Mouse (Mus musculus) intestine, embryonic 14.5 days (tissue): ENCODE data around the gene Sfxn4. TPM values are rescaled to one million over a fixed set of nuclear protein-coding genes. Genes with fewer than 3 reads are reported as not detected.

Source experiments
- ATAC-seq: fragments of 200-750 bp; cut with Nextera tagmentation; replicated peaks from 2 replicates; pipeline ENCODE4 v1.8.0; 2017; ENCODE audit warnings: low read depth, moderate number of reproducible peaks, moderate TSS enrichment, moderate library complexity; ENCODE audit not compliant: low FRiP score, low TSS enrichment
- DNase-seq: peaks from one replicate; pipeline ENCODE4 v3.0.0-alpha.2; 2018; ENCODE audit warnings: low spot score
- H3K27ac ChIP-seq: fragments of 300-500 bp; sonication (generic); 2 replicates; pipeline ENCODE4 v1.5.1; 2014; ENCODE audit warnings: low read depth, mild to moderate bottlenecking, control low read depth
- H3K27me3 ChIP-seq: fragments of 300-500 bp; sonication (generic); replicated peaks from 2 replicates; pipeline ENCODE4 v1.6.1; 2014; ENCODE audit warnings: low read length, control low read depth; ENCODE audit not compliant: control insufficient read depth, insufficient read depth
- H3K36me3 ChIP-seq: fragments of 300-500 bp; sonication (generic); 2 replicates; pipeline ENCODE4 v1.6.1; 2014; ENCODE audit warnings: low read length, control low read depth; ENCODE audit not compliant: control insufficient read depth, insufficient read depth
- H3K4me1 ChIP-seq: fragments of 300-500 bp; sonication (generic); replicated peaks from 2 replicates; pipeline ENCODE4 v1.6.1; 2014; ENCODE audit warnings: low read length, control low read depth, mixed read lengths; ENCODE audit not compliant: control insufficient read depth, insufficient read depth
- H3K4me2 ChIP-seq: fragments of 300-500 bp; sonication (generic); 2 replicates; pipeline ENCODE4 v1.6.1; 2014; ENCODE audit warnings: low read length
- H3K4me3 ChIP-seq: fragments of 300-500 bp; sonication (generic); 2 replicates; pipeline ENCODE4 v1.5.1; 2014; ENCODE audit warnings: low read depth, low read length, control low read depth, mixed read lengths
- H3K9ac ChIP-seq: fragments of 300-500 bp; sonication (generic); 2 replicates; pipeline ENCODE4 v1.6.1; 2014; ENCODE audit warnings: mild to moderate bottlenecking, low read length
- H3K9me3 ChIP-seq: fragments of 300-500 bp; sonication (generic); 2 replicates; pipeline ENCODE4 v1.6.1; 2016; ENCODE audit warnings: low read length, control low read depth; ENCODE audit not compliant: control insufficient read depth
- WGBS: fragments of 180-500 bp; shearing (Covaris S2); extraction: QIAGEN DNeasy Blood & Tissue Kit; methylation state at CpG from one replicate; pipeline ENCODE4 v1.1.7; 2014; 5-methylcytosine and 5-hydroxymethylcytosine counted together
- polyA plus RNA-seq: library from polyadenylated mRNA; unstranded; fragments of >200 nt; fragmentation: Nextera tagmentation; extraction: Ambion mirVana; gene quantifications from 2 replicates; pipeline ENCODE4 v1.2.1, GENCODE M21; 2014

The Sfxn4 gene
- polyA plus RNA-seq, 1 experiment from 2014 or later = 5.3 TPM

DNA sequence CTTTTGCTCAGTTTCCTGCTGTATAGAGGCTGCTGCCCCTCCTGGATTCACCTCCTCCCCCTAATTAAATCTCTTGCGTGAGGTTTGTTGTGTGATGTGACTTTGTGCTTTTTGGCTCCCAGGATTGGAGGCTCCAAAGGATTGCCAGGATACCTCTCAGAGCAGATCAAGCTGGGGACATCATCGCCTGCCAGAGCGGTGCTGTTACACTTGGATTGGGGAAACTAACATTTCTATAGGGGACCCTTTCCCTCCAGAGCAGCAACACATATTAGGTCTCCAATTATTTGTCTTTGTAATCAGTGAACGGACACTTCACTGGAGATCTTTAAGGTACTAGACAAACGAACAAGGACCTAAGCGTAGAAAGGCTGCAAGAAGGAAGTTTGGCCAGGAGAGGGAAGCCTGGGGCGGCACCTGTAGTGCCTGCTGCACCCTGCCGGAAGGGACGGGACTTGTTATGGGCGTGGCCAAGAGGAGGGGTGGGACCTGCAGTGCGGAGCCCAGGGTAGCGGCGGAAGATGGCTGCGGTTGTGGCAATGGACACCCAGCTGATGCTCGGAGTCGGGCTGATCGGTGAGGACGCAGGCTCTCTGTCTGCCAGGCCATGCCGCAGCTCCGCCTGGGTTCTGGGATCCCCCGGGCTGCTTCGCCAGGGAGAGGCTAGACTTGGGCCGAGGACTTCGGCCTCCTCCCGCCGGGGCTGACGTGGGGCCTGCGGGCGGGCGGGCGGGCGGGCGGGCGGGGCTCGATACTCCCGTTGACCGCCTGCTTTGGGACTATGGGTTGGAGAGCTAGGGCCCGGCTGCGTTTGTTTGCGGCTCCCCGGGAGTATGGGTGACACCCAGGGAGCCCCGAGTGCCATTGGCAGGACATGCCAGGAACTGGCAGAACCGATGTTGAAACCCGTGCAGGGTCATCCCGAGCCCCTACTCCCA lies 49.9 kb downstream of the Sfxn4 start, which contains the start of gene Fam45a:
Gene Fam45a (plus strand): TSS at position 488 of the 938 bp plus-strand sequence.
- peak within 1 kb of the TSS; percentile 57 for H3K27ac ChIP-seq
- peaks cover 18% of the 10 kb centered on the region for H3K36me3 ChIP-seq
- peak within 1 kb of the TSS; percentile 78 for H3K4me3 ChIP-seq
- H3K4me2 ChIP-seq = peak within 1 kb of the TSS; percentile 68
- peak within 1 kb of the TSS; percentile 76 for H3K9ac ChIP-seq
- H3K9me3 ChIP-seq = no peaks in the 10 kb centered on the region
- ATAC-seq = peak; percentile 100
- peak; percentile 93 for DNase-seq
- H3K4me1 ChIP-seq = 0 out of 2 replicates have a peak, but pooled peaks cover 6% of the 10 kb centered on the region
- 2% methylated on average over 45 of the region's 45 CpGs for WGBS
- no peaks in the 10 kb centered on the region for H3K27me3 ChIP-seq

DNA sequence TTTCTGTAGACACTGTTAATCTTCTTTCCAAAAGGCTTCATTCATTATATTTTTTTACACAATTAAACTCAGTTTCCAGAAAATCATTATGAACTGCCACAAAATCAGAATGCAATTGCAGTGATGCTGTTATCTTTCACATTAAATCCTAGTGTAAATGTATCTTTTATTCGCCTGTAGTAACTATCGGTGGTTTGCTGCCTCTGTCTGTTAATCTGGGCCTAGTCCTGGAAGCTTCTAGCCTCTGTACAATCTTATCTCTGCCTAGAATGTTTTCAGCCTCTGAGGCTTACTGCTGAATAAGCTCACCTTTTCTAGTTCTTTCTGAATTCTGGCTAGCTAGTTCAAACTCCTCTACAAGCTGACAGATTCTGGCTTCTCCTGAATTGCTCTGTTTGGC lies 51.4 kb downstream of the Sfxn4 start:
- ATAC-seq (no peak), DNase-seq (no peak)
- Histone ChIP-seq H3K4me3 (no peak overlapping the region), H3K4me1 (0 out of 2 replicates have a peak, but pooled peaks cover 6% of the 10 kb centered on the region), H3K27me3 (no peaks in the 10 kb centered on the region), H3K9ac (no peak overlapping the region), H3K4me2 (no peak overlapping the region), H3K36me3 (peaks cover 6% of the 10 kb centered on the region), H3K27ac (no peak overlapping the region), H3K9me3 (no peaks in the 10 kb centered on the region)
- 87% methylated on average over 2 of the region's 2 CpGs for WGBS

DNA sequence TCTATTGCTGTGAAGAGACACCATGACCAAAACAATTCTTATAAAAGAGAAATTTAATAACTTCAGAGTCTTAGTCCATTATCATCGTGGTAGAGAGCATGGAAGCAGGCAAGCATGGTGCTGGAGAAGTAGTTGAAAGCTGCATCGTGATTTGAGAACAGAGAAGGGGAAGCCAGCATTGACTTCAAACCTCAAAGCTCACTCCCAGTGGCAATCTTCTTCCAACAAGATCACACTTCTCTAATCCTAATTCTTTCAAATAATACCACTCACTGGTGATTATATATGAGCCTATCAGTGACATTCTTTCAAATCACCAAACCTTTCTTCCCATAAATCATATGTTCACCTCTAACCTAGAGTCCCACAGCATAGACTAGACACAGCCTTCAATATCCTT lies 56.4 kb downstream of the Sfxn4 start:
- 68% methylated on average over 2 of the region's 2 CpGs for WGBS
- Histone ChIP-seq H3K9me3 (no peaks in the 10 kb centered on the region), H3K4me2 (no peak overlapping the region), H3K4me1 (no peaks in the 10 kb centered on the region), H3K27ac (no peak overlapping the region), H3K9ac (no peak overlapping the region), H3K27me3 (no peaks in the 10 kb centered on the region), H3K4me3 (no peak overlapping the region), H3K36me3 (no peaks in the 10 kb centered on the region)
- no peak for DNase-seq
- ATAC-seq = no peak

DNA sequence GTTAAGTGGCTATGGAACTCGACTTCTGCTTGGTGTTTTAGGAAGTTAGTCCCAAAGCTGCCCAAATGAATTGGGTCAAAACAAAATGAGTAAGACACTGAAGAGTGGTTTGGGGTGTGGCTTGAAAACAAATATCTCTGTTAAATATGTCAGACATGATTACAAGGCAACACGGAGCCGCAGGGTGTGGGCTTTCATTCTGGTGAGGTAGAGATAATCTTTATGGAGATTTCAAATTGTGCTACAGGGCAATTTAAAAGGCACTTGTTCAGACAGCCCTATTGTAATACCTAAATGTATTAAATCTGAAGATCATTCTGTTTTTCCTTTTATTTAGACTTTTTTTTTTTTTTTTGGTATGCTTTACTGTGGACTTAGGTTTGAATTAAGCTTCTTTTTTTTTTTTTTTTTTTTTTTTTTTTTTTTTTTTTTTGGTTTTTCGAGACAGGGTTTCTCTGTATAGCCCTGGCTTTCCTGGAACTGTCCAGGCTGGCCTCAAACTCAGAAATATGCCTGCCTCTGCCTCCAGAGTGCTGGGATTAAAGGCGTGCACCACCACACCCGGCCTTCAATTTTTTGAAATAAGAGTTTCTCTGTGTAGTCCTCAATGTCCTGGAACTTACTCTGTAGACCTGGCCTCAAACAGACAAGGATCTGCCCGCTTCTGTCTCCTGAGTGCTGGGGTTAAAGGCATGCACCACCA lies 61.3 kb downstream of the Sfxn4 start:
- H3K27me3 ChIP-seq = no peaks in the 10 kb centered on the region
- ATAC-seq (no peak), DNase-seq (no peak)
- no peak overlapping the region for H3K4me2 ChIP-seq
- no peaks in the 10 kb centered on the region for H3K4me1 ChIP-seq
- no peak overlapping the region for H3K4me3 ChIP-seq
- H3K9me3 ChIP-seq = no peaks in the 10 kb centered on the region
- H3K27ac ChIP-seq = no peak overlapping the region
- 81% methylated on average over 7 of the region's 7 CpGs for WGBS
- H3K9ac ChIP-seq = no peak overlapping the region
- no peaks in the 10 kb centered on the region for H3K36me3 ChIP-seq

DNA sequence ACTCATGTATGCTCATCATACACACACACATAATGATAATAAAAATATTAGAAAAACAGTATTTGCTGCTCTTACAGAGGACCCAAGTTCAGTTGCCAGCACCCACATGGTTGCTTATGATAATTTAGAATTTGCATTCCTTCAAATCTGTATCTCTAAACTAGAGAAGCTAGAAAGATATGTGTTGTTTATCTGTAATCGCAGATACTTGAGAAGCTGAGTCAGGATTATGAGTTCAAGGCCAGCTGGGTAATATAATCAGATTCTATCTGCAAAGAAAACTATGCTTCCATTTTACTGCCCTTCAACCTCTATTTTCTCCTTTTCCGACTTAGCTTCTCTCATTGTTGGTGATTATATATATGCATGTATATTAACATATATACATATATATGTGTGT lies 63.9 kb downstream of the Sfxn4 start:
- Histone ChIP-seq H3K4me2 (no peak overlapping the region), H3K27ac (no peak overlapping the region), H3K36me3 (no peaks in the 10 kb centered on the region), H3K27me3 (no peaks in the 10 kb centered on the region), H3K4me3 (no peak overlapping the region), H3K9ac (no peak overlapping the region), H3K4me1 (no peaks in the 10 kb centered on the region), H3K9me3 (no peaks in the 10 kb centered on the region)
- ATAC-seq (no peak), DNase-seq (no peak)
- 88% methylated on average over 2 of the region's 2 CpGs for WGBS

DNA sequence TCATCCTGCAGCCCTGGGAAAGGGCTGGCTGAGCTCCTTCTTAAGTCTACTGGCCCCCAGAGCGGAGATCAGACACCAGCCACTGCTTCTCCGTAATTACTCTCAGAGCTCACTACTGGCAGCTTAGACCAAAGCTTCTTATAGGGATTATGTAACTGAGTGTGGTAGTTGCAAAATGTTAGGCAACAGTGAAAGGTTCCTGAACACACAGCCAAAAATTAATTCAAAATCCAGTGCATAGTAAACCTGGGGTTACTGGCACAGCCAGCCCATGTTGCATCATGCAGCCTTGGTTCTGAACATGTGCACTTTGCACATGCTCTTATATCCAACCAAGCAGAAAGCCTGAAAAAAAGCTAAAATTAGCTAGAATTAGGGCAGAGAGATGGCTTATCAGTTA lies 66.0 kb downstream of the Sfxn4 start:
- Histone ChIP-seq H3K36me3 (no peaks in the 10 kb centered on the region), H3K9me3 (no peaks in the 10 kb centered on the region), H3K4me1 (no peaks in the 10 kb centered on the region), H3K27ac (no peak overlapping the region), H3K27me3 (no peaks in the 10 kb centered on the region), H3K4me2 (no peak overlapping the region), H3K4me3 (no peak overlapping the region), H3K9ac (no peak overlapping the region)
- ATAC-seq (no peak), DNase-seq (no peak)
- 86% methylated on average over 2 of the region's 2 CpGs for WGBS

DNA sequence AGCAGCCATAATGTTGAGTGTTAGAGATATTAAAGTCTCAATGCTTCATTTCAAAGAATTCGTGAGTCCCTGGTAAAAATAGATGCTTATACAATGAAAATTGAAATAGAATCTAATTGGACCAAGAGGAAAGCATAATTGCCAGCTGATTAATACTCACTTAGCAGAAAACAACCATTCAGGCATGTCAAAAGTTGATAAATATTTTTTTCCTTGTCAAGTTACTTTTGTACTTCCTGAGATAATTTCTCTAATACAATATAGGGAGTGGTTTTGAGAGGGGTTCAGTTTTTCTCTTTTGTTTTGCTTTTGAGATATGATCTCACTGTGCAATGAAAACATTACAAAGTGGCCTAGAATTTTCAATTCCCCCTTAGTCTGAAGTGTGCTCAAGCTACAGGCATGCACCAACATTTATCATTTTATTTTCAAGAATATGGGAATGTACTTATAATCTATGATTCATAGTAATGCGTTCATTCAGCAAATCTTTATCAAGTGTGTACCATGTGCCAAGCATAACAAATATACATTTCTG lies 68.0 kb downstream of the Sfxn4 start:
- 82% methylated on average over 2 of the region's 2 CpGs for WGBS
- Histone ChIP-seq H3K36me3 (no peaks in the 10 kb centered on the region), H3K4me2 (no peak overlapping the region), H3K4me1 (no peaks in the 10 kb centered on the region; the same call in 1 of the 2 replicates), H3K9me3 (no peaks in the 10 kb centered on the region), H3K27me3 (no peaks in the 10 kb centered on the region), H3K27ac (no peak overlapping the region), H3K9ac (no peak overlapping the region), H3K4me3 (no peak overlapping the region)
- no peak for ATAC-seq
- no peak for DNase-seq

DNA sequence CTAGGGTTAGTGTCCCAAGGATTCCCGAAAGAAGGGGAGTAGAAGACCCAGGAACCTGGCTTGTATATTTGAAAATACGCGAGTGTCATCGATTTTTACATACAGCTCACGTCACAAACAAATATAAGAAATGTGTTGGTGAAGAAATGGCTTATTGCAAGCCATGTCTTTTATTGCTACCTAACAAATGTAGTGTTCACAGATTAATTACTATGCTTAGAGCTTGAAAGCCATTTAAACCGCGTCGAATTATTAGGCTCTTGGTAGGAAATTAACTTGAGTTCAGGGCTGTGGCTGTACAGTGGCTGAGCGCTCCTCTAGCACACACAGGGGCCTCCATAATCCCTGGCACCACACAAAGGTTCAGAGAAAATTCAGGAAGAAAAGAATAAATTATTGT lies 70.1 kb downstream of the Sfxn4 start:
- Histone ChIP-seq H3K27ac (peak overlapping the region; percentile 99), H3K4me3 (peak overlapping the region; percentile 98), H3K27me3 (no peaks in the 10 kb centered on the region), H3K9ac (peak overlapping the region; percentile 100), H3K9me3 (no peaks in the 10 kb centered on the region), H3K36me3 (no peaks in the 10 kb centered on the region), H3K4me1 (peaks cover 12% of the 10 kb centered on the region; the same call in 1 of the 2 replicates), H3K4me2 (peak overlapping the region; percentile 93)
- WGBS = 17% methylated on average over 9 of the region's 9 CpGs
- ATAC-seq (no peak), DNase-seq (no peak)
